Mouse (Mus musculus) testis, adult 2 months (tissue): ENCODE measurements around the gene Gm20662.

ENCODE experiments used
- CTCF ChIP-seq: fragments of 200-500 bp; IDR thresholded peaks from 2 replicates; pipeline ENCODE4 v1.5.1; 2012; ENCODE audit warnings: low read depth, mild to moderate bottlenecking, inconsistent platforms, low read length, moderate library complexity; ENCODE audit not compliant: control insufficient read depth, insufficient read depth, insufficient replicate concordance
- POLR2A ChIP-seq: fragments of 200-500 bp; IDR thresholded peaks from 2 replicates; pipeline ENCODE4 v1.6.1; 2012; ENCODE audit warnings: low read depth, mild to moderate bottlenecking, inconsistent platforms, low read length, moderate library complexity; ENCODE audit not compliant: control insufficient read depth

GRCm38 (mm10) chr9:107993013-107993412 lies 3.1 kb upstream of the Gm20662 start:
- no peak for TF ChIP-seq CTCF
- no peak for TF ChIP-seq POLR2A
